In genomic region chr2:152637006-152637322, GRCm38 (mm10) we compare ENCODE assay signal across 18 mouse cellular contexts. TPM values are rescaled to one million over a fixed set of nuclear protein-coding genes. Genes with fewer than 3 reads are reported as not detected.
A peak's percentile ranks its signal among the peaks of the same experiment; 100 is the strongest.
DNase-seq lines count a peak whose midpoint lies in the region; ATAC-seq and TF ChIP-seq lines count a peak whose summit lies in the region.
"Had no signal": no experiment of that assay in that cellular context is flagged by ENCODE, and none has a peak within 500 bp of the region (broad histone marks: within the 10 kb centered on the region; RNA-seq: fewer than 3 reads in every experiment).

No protein-coding gene starts in this region.

- H3K27me3 ChIP-seq in heart, embryonic 12.5 days (replicated peaks) = 0 out of 2 replicates have a peak, but pooled peaks cover 4% of the 10 kb centered on the region
- H3K27me3 ChIP-seq in liver, adult 2 months (ENCODE audit: control insufficient read depth, insufficient read depth, low read length) = 0 out of 2 replicates have a peak, but pooled peaks cover 2% of the 10 kb centered on the region
- H3K27me3 ChIP-seq in liver, embryonic 11.5 days (replicated peaks; ENCODE audit: control insufficient read depth, insufficient read depth, low read length) = peaks cover 4% of the 10 kb centered on the region; the same call in 1 of the 2 replicates
- peaks cover 8% of the 10 kb centered on the region; the same call in 1 of the 2 replicates for H3K27me3 ChIP-seq in limb, embryonic 13.5 days
- peaks cover 2% of the 10 kb centered on the region for H3K27me3 ChIP-seq in hindbrain, embryonic 12.5 days
- H3K27me3 ChIP-seq: neural tube, embryonic 15.5 days; Patski had no signal

- no peak overlapping the region for H3K4me2 ChIP-seq in heart, embryonic 12.5 days
- H3K4me2 ChIP-seq in liver, embryonic 11.5 days = no peak overlapping the region
- no peak overlapping the region for H3K4me2 ChIP-seq in limb, embryonic 13.5 days (replicated peaks)
- no peak overlapping the region for H3K4me2 ChIP-seq in hindbrain, embryonic 12.5 days (replicated peaks)
- H3K4me2 ChIP-seq: neural tube, embryonic 15.5 days had no signal

- no peak for ATAC-seq in heart, embryonic 12.5 days (ENCODE audit: insufficient number of reproducible peaks, low FRiP score)
- no peak for ATAC-seq in liver, embryonic 11.5 days (replicated peaks; ENCODE audit: low FRiP score)
- no peak for ATAC-seq in limb, embryonic 13.5 days (ENCODE audit: low FRiP score, low read depth)
- ATAC-seq in hindbrain, embryonic 12.5 days (ENCODE audit: low FRiP score) = no peak
- ATAC-seq: CD4-positive, CD25-positive, alpha-beta regulatory T cell, adult 4 months; Patski had no signal

- TF ChIP-seq POLR2A in liver, adult 2 months (IDR thresholded peaks at IDR 0.05; ENCODE audit: extremely low read depth, insufficient read depth, low read length) = no peak

- H3K27ac ChIP-seq in heart, embryonic 12.5 days (ENCODE audit: poor library complexity, severe bottlenecking) = peak overlapping the region; percentile 90
- H3K27ac ChIP-seq in liver, adult 2 months (replicated peaks; ENCODE audit: insufficient read depth, low read depth, low read length) = peak overlapping the region; percentile 70
- H3K27ac ChIP-seq in liver, embryonic 11.5 days (ENCODE audit: low read depth, low read length) = no peak overlapping the region
- H3K27ac ChIP-seq in brown adipose tissue, adult 24 weeks (replicated peaks; ENCODE audit: low read depth, low read length) = peak overlapping the region; percentile 54
- peak overlapping the region; percentile 55; the same call in 1 of the 2 replicates for H3K27ac ChIP-seq in limb, embryonic 13.5 days
- no peak overlapping the region for H3K27ac ChIP-seq in hindbrain, embryonic 12.5 days
- H3K27ac ChIP-seq: macrophage; neural tube, embryonic 15.5 days had no signal

- H3K4me1 ChIP-seq in heart, embryonic 12.5 days (replicated peaks) = peaks cover 70% of the 10 kb centered on the region
- H3K4me1 ChIP-seq in liver, adult 2 months (ENCODE audit: control insufficient read depth, insufficient read depth, low read length) = no peaks in the 10 kb centered on the region
- no peaks in the 10 kb centered on the region for H3K4me1 ChIP-seq in liver, embryonic 11.5 days (replicated peaks; ENCODE audit: control insufficient read depth, insufficient read depth, low read length)
- H3K4me1 ChIP-seq in brown adipose tissue, adult 24 weeks (ENCODE audit: control insufficient read depth, insufficient read depth, insufficient read length, low read length) = no peaks in the 10 kb centered on the region
- peaks cover 26% of the 10 kb centered on the region for H3K4me1 ChIP-seq in limb, embryonic 13.5 days
- H3K4me1 ChIP-seq in hindbrain, embryonic 12.5 days = peaks cover 8% of the 10 kb centered on the region

- TF ChIP-seq CTCF in liver, adult 2 months (IDR thresholded peaks at IDR 0.05; ENCODE audit: low read depth, low read length) = no peak

- DNase-seq in heart, adult 11 months = no peak
- no peak for DNase-seq in liver, adult 2 months (ENCODE audit: extremely low read depth, low read depth, low spot score)
- no peak for DNase-seq in liver, embryonic 11.5 days (ENCODE audit: low spot score)
- no peak for DNase-seq in cerebellum, adult 8-10 months

- H3K36me3 ChIP-seq in heart, embryonic 12.5 days = no peaks in the 10 kb centered on the region
- no peaks in the 10 kb centered on the region for H3K36me3 ChIP-seq in liver, adult 2 months (ENCODE audit: control insufficient read depth, insufficient read depth, low read length)
- no peaks in the 10 kb centered on the region for H3K36me3 ChIP-seq in liver, embryonic 11.5 days (ENCODE audit: control insufficient read depth, insufficient read depth, low read length)
- H3K36me3 ChIP-seq in limb, embryonic 13.5 days = no peaks in the 10 kb centered on the region
- no peaks in the 10 kb centered on the region for H3K36me3 ChIP-seq in hindbrain, embryonic 12.5 days
- H3K36me3 ChIP-seq: neural tube, embryonic 15.5 days had no signal

- no peaks in the 10 kb centered on the region for H3K79me2 ChIP-seq in liver, adult 2 months (ENCODE audit: control insufficient read depth, insufficient read depth, low read length)

- no peak overlapping the region for H3K9ac ChIP-seq in heart, embryonic 12.5 days
- peak overlapping the region; percentile 57; the same call in 1 of the 2 replicates for H3K9ac ChIP-seq in liver, adult 2 months (ENCODE audit: low read depth, low read length)
- H3K9ac ChIP-seq in liver, embryonic 11.5 days (ENCODE audit: low read depth, low read length) = no peak overlapping the region
- H3K9ac ChIP-seq in limb, embryonic 13.5 days = no peak overlapping the region
- no peak overlapping the region for H3K9ac ChIP-seq in hindbrain, embryonic 12.5 days
- H3K9ac ChIP-seq: neural tube, embryonic 15.5 days had no signal

- WGBS in heart, embryonic 12.5 days = 70% methylated on average over 6 of the region's 6 CpGs
- 72% methylated on average over 6 of the region's 6 CpGs for whole genome bisulfite sequencing in liver, adult 2 months
- 74% methylated on average over 6 of the region's 6 CpGs for WGBS in liver, embryonic 11.5 days
- WGBS in limb, embryonic 13.5 days = 76% methylated on average over 6 of the region's 6 CpGs
- WGBS in hindbrain, embryonic 12.5 days = 82% methylated on average over 6 of the region's 6 CpGs

- H3K9me3 ChIP-seq in heart, embryonic 12.5 days (replicated peaks) = no peaks in the 10 kb centered on the region
- no peaks in the 10 kb centered on the region for H3K9me3 ChIP-seq in liver, embryonic 11.5 days (ENCODE audit: control insufficient read depth, low read length)
- H3K9me3 ChIP-seq in limb, embryonic 13.5 days = no peaks in the 10 kb centered on the region
- no peaks in the 10 kb centered on the region for H3K9me3 ChIP-seq in hindbrain, embryonic 12.5 days (replicated peaks)
- H3K9me3 ChIP-seq: neural tube, embryonic 15.5 days had no signal

- no peak overlapping the region for H3K4me3 ChIP-seq in heart, embryonic 12.5 days
- peak overlapping the region; percentile 40 for H3K4me3 ChIP-seq in liver, adult 2 months (ENCODE audit: insufficient read depth, low read depth, low read length)
- H3K4me3 ChIP-seq in liver, embryonic 11.5 days (ENCODE audit: low read depth, low read length) = no peak overlapping the region
- H3K4me3 ChIP-seq in brown adipose tissue, adult 24 weeks (ENCODE audit: insufficient read depth, low read depth, low read length) = no peak overlapping the region
- H3K4me3 ChIP-seq in limb, embryonic 13.5 days = no peak overlapping the region
- no peak overlapping the region for H3K4me3 ChIP-seq in hindbrain, embryonic 12.5 days
- H3K4me3 ChIP-seq: neural tube, embryonic 15.5 days had no signal

RNA-seq across cellular contexts. Expression of gene Rem1, which starts 10.2 kb away (rescaled TPM):
- polyA plus RNA-seq in heart, embryonic 12.5 days (2016; fragmentation: Nextera tagmentation; extraction: Ambion mirVana) = 9.5 and 10.1 TPM in 2 replicates
- total RNA-seq in liver, adult 2 months (2014; rRNA removed) = 0.34 and 0.65 TPM in 2 replicates
- polyA plus RNA-seq in liver, adult 2 months (2012; rRNA removed) = 0.32 and 0.35 TPM in 2 replicates
- polyA plus RNA-seq in liver, embryonic 11.5 days (2014; fragmentation: Nextera tagmentation; extraction: Ambion mirVana) = 1.2 and 1.6 TPM in 2 replicates
- 1.2 and 1.6 TPM in 2 replicates for polyA plus RNA-seq in brown adipose tissue, adult 24 weeks (2012; ENCODE audit: insufficient read depth, insufficient read length, missing spikeins)
- 2.1 and 2.9 TPM in 2 replicates for polyA plus RNA-seq in limb, embryonic 13.5 days (2015; fragmentation: Nextera tagmentation; extraction: Ambion mirVana)
- 0.72 and 0.82 TPM in 2 replicates for polyA plus RNA-seq in hindbrain, embryonic 12.5 days (2016; fragmentation: Nextera tagmentation; extraction: Ambion mirVana)
- polyA plus RNA-seq: CD4-positive, CD25-positive, alpha-beta regulatory T cell, adult 4 months; macrophage; Patski had no signal

RNA-seq across cellular contexts. Expression of gene Defb25, which starts 14.1 kb away (rescaled TPM):
- polyA plus RNA-seq in heart, embryonic 12.5 days (2016; fragmentation: Nextera tagmentation; extraction: Ambion mirVana) = not detected in 2 replicates
- 2.1 TPM in 1 of 2 replicates, not detected in the other for total RNA-seq in liver, adult 2 months (2014; rRNA removed)
- polyA plus RNA-seq in liver, adult 2 months (2012; rRNA removed) = not detected in 2 replicates
- polyA plus RNA-seq in liver, embryonic 11.5 days (2014; fragmentation: Nextera tagmentation; extraction: Ambion mirVana) = not detected in 2 replicates
- not detected in 2 replicates for polyA plus RNA-seq in brown adipose tissue, adult 24 weeks (2012; ENCODE audit: insufficient read depth, insufficient read length, missing spikeins)
- 2.0 TPM in 1 of 2 replicates, not detected in the other for polyA plus RNA-seq in limb, embryonic 13.5 days (2015; fragmentation: Nextera tagmentation; extraction: Ambion mirVana)
- not detected in 2 replicates for polyA plus RNA-seq in hindbrain, embryonic 12.5 days (2016; fragmentation: Nextera tagmentation; extraction: Ambion mirVana)
- total RNA-seq: adrenal gland, adult 2 months; left cerebral cortex, adult 8-10 months; midbrain, postnatal 0 days had no signal
- polyA plus RNA-seq: CD4-positive, CD25-positive, alpha-beta regulatory T cell, adult 4 months; frontal cortex, adult 2 months; hindbrain, embryonic 11.5 days; macrophage; neural tube, embryonic 15.5 days; Patski had no signal

RNA-seq across cellular contexts. Expression of gene H13, which starts 32.3 kb away (rescaled TPM):
- polyA plus RNA-seq in heart, embryonic 12.5 days (2016; fragmentation: Nextera tagmentation; extraction: Ambion mirVana) = 87.5 and 91.9 TPM in 2 replicates
- total RNA-seq in liver, adult 2 months (2014; rRNA removed) = 65.5 and 86.1 TPM in 2 replicates
- 117 and 148 TPM in 2 replicates for polyA plus RNA-seq in liver, adult 2 months (2012; rRNA removed)
- 88.6 and 92.1 TPM in 2 replicates for polyA plus RNA-seq in liver, embryonic 11.5 days (2014; fragmentation: Nextera tagmentation; extraction: Ambion mirVana)
- 54.9 and 59.2 TPM in 2 replicates for polyA plus RNA-seq in brown adipose tissue, adult 24 weeks (2012; ENCODE audit: insufficient read depth, insufficient read length, missing spikeins)
- polyA plus RNA-seq in limb, embryonic 13.5 days (2015; fragmentation: Nextera tagmentation; extraction: Ambion mirVana) = 156 and 159 TPM in 2 replicates
- 153 and 157 TPM in 2 replicates for polyA plus RNA-seq in hindbrain, embryonic 12.5 days (2016; fragmentation: Nextera tagmentation; extraction: Ambion mirVana)

RNA-seq across cellular contexts. Expression of gene Defb36, which starts 32.8 kb away (rescaled TPM):
- polyA plus RNA-seq in heart, embryonic 12.5 days (2016; fragmentation: Nextera tagmentation; extraction: Ambion mirVana) = not detected in 2 replicates
- not detected in 2 replicates for total RNA-seq in liver, adult 2 months (2014; rRNA removed)
- polyA plus RNA-seq in liver, adult 2 months (2012; rRNA removed) = not detected in 2 replicates
- not detected in 2 replicates for polyA plus RNA-seq in liver, embryonic 11.5 days (2014; fragmentation: Nextera tagmentation; extraction: Ambion mirVana)
- not detected in 2 replicates for polyA plus RNA-seq in brown adipose tissue, adult 24 weeks (2012; ENCODE audit: insufficient read depth, insufficient read length, missing spikeins)
- not detected in 2 replicates for polyA plus RNA-seq in limb, embryonic 13.5 days (2015; fragmentation: Nextera tagmentation; extraction: Ambion mirVana)
- not detected in 2 replicates for polyA plus RNA-seq in hindbrain, embryonic 12.5 days (2016; fragmentation: Nextera tagmentation; extraction: Ambion mirVana)
- total RNA-seq: left cerebral cortex, adult 8-10 months; midbrain, postnatal 0 days had no signal
- polyA plus RNA-seq: CD4-positive, CD25-positive, alpha-beta regulatory T cell, adult 4 months; frontal cortex, adult 2 months; hindbrain, embryonic 11.5 days; large intestine, adult 2 months; macrophage; midbrain, postnatal 0 days; neural tube, embryonic 15.5 days; Patski had no signal

RNA-seq across cellular contexts. Expression of gene Defb45, which starts 37.8 kb away (rescaled TPM):
- not detected in 2 replicates for polyA plus RNA-seq in heart, embryonic 12.5 days (2016; fragmentation: Nextera tagmentation; extraction: Ambion mirVana)
- not detected in 2 replicates for total RNA-seq in liver, adult 2 months (2014; rRNA removed)
- polyA plus RNA-seq in liver, adult 2 months (2012; rRNA removed) = not detected in 2 replicates
- polyA plus RNA-seq in liver, embryonic 11.5 days (2014; fragmentation: Nextera tagmentation; extraction: Ambion mirVana) = not detected in 2 replicates
- not detected in 2 replicates for polyA plus RNA-seq in brown adipose tissue, adult 24 weeks (2012; ENCODE audit: insufficient read depth, insufficient read length, missing spikeins)
- polyA plus RNA-seq in limb, embryonic 13.5 days (2015; fragmentation: Nextera tagmentation; extraction: Ambion mirVana) = not detected in 2 replicates
- polyA plus RNA-seq in hindbrain, embryonic 12.5 days (2016; fragmentation: Nextera tagmentation; extraction: Ambion mirVana) = not detected in 2 replicates
- total RNA-seq: adrenal gland, adult 2 months; left cerebral cortex, adult 8-10 months; midbrain, postnatal 0 days had no signal
- polyA plus RNA-seq: adrenal gland, adult 2 months; CD4-positive, CD25-positive, alpha-beta regulatory T cell, adult 4 months; frontal cortex, adult 2 months; hindbrain, embryonic 11.5 days; large intestine, adult 2 months; macrophage; midbrain, postnatal 0 days; neural tube, embryonic 15.5 days; Patski had no signal

Comparison
In these comparisons a context has a peak if more than half of its experiments do, and no peak if none do; other contexts are left out.
1. H3K27ac ChIP-seq: peak in heart, embryonic 12.5 days (single experiment), liver, adult 2 months (single experiment), brown adipose tissue, adult 24 weeks (single experiment) and limb, embryonic 13.5 days (single experiment); none in liver, embryonic 11.5 days (single experiment) and hindbrain, embryonic 12.5 days (single experiment).